Mouse (Mus musculus) layer of hippocampus, postnatal 10 days (tissue): ENCODE measurements around the gene H2-Q6. TPM values are rescaled to one million over a fixed set of nuclear protein-coding genes. Genes with fewer than 3 reads are reported as not detected.
"Not testable (repeated sequence)": the region's sequence is repeated elsewhere in the genome, so short reads cannot be mapped to it uniquely, and the experiment has no call there.

Experiments used
- DNase-seq, 2 experiments: peaks; one replicate each; pipeline ENCODE4 v3.0.0; 2021; ENCODE audit warnings: low spot score in 2 of 2
- long read RNA-seq: library from polyadenylated mRNA; stranded (forward); transcript quantifications from one replicate; pipeline ENCODE4 v2.0.0, GENCODE M21; 2023
- total RNA-seq, 2 experiments: library from RNA; stranded (reverse); gene quantifications; 2 replicates each; pipeline ENCODE4 v1.2.3; 2021

H2-Q6 gene
- total RNA-seq: not detected
- long read RNA-seq: 0 reads

DNA sequence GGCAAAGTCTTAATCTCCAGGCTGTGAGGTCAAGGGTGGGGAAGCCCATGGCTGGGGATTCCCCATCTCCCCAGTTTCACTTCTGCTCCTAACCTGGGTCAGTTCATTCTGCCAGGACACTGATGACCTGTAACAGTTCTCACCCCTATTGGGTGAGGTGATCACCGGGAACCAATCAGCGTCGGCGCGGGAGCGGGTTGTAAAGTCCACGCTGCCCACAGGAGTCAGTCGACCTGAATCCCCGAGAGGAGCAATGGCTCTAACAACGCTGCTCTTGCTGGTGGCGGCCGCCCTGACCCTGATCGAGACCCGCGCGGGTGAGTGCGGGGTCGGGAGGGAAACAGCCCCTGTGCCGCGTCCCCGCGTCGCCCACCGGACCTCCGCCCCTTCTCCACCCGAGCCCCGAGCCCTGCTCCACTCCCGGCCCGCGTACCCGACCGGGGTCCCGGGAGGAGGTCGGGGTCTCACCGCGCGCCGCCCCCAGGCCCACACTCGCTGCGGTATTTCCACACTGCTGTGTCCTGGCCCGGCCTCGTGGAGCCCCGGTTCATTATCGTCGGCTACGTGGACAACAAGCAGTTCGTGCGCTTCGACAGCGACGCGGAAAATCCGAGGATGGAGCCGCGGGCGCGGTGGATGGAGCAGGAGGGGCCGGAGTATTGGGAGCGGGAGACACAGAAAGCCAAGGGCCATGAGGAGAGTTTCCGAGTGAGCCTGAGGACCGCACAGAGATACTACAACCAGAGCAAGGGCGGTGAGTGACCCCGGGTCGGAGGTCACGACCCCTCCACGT, at the start of gene H2-Q6:
Gene H2-Q6, plus strand, starts transcription at position 227 of the 793 bp plus-strand sequence.
- not testable (repeated sequence) for DNase-seq

DNA sequence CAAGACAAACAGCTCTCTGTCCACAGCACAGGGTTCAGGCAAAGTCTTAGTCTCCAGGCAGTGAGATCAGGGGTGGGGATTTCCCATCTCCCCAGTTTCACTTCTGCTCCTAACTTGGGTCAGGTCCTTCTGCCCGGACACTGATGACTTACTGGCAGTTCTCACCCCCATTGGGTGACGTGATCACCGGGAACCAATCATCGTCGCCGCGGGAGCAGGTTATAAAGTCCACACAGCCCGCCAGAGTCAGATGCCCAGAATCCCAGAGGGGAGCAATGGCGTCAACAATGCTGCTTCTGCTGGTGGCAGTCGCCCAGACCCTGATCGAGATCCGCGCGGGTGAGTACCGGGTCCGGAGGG, 45.3 kb upstream of the H2-Q6 start, which contains the start of gene H2-Q4:
Gene H2-Q4, plus strand, starts transcription at position 249 of the 360 bp plus-strand sequence.
- DNase-seq: peak; percentile 76 to 78

DNA sequence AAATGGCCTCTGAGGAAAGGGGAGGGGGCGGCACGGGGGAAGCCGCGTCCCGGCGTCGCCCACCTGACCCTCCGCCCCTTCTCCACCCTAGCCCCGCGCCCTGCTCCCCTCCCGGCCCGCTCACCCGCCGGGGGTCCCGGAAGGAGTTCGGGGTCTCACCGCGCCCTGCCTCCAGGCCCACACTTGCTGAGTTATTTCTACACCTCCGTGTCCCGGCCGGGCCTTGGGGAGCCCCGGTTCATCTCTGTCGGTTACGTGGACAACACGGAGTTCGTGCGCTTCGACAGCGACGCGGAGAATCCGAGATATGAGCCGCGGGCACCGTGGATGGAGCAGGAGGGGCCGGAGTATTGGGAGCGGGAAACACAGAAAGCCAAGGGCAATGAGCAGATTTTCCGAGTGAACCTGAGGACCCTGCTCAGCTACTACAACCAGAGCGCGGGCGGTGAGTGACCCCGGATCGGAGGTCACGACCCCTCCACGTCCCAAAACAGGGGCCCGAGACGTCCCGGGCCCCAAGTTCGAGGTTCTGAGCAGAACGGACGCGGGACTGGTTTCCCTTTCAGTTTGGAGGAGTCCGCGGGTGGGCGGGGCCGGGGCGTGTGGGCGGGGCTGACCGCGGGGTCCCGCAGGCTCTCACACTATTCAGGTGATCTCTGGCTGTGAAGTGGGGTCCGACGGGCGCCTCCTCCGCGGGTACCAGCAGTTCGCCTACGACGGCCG, 44.8 kb upstream of the H2-Q6 start:
- DNase-seq: peak; percentile 14 to 16

DNA sequence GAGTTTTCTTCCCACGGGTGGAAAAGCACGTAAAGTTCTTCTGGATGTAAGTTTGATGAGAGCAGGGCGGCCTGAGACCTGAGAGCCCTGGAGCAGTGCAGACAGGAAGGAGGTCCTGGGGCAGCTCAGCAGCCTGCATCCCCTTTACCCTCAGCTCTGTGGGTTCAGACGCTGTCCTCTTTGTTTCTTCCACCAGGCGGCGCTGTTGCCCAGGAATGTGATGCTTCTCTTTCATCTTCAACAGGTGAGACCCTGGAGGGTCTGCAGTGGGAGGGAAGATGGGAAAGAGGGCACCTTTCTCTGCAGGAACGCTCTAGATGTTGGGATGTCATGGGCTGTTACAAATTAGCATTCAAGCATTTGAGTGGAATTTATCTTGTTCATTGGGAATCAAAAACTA, 34.9 kb upstream of the H2-Q6 start:
- peak; percentile 16 to 20 for DNase-seq

DNA sequence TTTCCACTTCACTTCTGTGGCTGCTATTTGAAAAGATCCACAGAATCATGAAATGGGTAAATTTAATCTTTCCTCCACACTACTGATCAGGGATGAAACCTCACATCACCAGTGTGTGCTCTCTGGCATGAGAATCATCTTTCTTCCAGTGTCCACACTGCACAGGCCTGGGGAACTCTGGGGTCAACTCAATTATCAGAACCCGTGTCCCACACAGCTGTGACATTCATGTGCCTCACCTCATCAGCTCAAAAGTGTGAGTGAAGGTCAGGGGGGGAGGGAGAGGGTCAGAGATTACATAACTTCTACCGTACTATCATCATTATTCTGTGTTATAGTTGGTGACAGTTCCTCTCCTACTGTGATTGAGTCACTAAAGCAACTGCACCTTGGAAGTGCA, 32.0 kb upstream of the H2-Q6 start:
- DNase-seq: not testable (repeated sequence)

DNA sequence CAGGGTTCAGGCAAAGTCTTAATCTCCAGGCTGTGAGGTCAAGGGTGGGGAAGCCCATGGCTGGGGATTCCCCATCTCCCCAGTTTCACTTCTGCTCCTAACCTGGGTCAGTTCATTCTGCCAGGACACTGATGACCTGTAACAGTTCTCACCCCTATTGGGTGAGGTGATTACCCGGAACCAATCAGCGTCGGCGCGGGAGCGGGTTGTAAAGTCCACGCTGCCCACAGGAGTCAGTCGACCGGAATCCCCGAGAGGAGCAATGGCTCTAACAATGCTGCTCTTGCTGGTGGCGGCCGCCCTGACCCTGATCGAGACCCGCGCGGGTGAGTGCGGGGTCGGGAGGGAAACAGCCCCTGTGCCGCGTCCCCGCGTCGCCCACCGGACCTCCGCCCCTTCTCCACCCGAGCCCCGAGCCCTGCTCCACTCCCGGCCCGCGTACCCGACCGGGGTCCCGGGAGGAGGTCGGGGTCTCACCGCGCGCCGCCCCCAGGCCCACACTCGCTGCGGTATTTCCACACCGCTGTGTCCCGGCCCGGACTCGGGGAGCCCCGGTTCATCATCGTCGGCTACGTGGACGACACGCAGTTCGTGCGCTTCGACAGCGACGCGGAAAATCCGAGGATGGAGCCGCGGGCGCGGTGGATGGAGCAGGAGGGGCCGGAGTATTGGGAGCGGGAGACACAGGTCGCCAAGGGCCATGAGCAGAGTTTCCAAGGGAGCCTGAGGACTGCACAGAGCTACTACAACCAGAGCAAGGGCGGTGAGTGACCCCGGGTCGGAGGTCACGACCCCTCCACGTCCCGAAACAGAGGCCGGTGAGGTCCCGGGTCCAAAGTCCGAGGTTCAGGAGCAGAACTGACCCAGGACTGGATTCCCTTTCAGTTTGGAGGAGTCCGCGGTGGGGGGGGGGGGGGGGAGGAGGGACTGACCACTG, 30.5 kb upstream of the H2-Q6 start:
- DNase-seq: not testable (repeated sequence)

DNA sequence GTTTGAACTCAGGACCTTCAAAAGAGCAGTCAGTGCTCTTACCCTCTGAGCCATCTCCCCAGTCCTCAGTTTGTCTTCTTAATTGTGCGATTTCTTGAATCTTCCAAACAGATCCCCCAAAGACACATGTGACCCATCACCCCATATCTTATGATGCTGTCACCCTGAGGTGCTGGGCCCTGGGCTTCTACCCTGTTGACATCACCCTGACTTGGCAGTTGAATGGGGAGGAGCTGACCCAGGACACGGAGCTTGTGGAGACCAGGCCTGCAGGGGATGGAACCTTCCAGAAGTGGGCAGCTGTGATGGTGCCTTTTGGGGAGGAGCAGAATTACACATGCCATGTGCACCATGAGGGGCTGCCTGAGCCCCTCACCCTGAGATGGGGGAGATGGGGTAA, 27.7 kb upstream of the H2-Q6 start:
- DNase-seq: not testable (repeated sequence)

DNA sequence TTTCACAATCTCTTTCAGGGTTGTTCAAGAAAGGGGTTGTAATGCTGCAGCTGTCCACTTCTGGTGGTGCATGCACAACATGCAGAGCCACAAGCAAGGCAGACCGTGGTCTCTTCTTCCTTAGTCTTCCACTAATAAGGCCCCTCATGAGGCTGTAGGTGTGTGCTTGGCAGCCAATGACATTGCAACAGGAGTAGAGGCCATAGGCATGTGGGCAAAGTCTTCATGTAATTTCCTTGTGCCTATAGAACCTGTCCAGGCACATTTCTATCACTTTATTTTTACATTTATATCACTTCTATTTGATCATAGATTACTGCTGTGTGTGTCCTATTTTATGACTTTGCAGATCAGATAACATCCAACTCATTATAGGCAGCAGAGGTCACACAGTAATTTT, 11.6 kb upstream of the H2-Q6 start:
- DNase-seq: not testable (repeated sequence)

DNA sequence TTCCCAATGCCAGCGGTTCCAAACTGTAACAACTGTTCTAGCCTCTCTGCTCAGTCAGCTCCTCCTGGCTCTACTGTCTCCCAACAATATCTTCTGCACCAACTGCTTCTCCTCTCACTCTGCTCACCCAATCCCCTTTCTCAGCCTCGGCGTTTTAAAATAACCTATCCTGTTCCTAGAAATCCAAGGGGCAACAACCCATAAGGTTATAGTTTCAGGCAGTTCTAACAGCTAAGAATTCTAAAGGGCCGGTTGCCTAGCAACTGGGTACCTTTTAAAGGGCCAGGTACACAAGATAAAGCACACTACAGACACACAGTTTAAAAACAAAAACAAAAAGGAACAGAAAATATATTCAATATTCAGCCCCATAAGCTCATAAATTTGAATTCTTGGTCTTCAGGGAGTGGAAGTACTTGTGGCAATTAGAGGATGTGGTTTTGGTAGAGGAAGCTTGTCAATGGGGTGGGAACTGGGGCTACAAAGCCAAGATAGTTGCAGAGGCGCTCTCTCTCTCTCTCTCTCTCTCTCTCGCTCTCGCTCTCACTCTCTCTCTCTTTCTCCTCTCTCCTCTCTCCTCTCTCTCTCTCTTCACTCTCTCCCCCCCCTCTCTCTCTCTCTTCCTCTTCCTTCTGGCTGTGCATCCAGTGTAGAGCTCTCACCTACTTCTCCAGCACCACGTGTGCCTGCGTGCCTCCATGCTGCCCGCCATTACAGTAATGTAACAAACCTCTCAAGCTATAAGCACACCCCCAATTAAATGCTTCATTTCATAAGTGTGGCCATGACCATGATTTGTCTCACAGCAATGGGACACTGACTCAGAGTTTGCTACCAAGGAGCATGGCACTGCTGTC, 9.1 kb upstream of the H2-Q6 start:
- DNase-seq: not testable (repeated sequence)

DNA sequence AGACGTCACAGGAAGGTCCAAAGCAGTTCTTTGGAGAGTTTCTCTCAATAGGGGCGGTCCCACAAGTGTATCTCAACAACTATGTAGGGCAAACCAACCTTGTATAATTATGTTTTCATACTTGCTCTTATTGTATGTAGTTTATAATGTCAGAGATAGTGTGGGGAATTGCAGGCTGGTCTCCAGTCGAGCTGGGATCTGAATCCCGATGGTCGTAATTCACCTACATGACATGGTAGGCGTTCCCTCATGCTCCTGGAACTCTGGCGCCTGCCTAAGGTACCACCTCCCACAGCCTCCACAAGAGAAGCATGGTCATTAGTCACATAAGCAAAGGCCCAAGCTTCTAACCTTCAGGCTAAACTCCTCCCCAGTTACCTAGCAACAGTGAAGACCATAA, 5.9 kb upstream of the H2-Q6 start:
- DNase-seq: no peak

DNA sequence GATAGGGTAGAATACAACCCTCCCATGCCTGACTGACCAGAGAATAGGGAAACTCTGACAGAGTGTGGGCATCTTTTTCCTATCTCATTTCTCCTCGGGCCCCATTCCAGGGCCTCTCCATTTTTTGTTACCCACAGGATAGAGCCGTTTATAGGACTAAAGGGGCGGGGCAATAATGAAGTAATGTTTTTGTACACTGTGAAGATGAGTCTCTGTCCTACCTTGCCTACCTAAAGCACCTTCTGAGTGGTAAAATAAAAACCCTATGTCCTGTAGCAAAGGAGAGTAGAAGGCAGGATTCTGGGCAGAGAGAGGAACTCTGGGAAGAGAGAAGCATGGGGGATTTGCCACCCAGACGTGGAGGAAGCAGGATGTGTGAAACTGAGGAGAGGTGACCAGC, 5.1 kb upstream of the H2-Q6 start:
- DNase-seq: not testable (repeated sequence)

DNA sequence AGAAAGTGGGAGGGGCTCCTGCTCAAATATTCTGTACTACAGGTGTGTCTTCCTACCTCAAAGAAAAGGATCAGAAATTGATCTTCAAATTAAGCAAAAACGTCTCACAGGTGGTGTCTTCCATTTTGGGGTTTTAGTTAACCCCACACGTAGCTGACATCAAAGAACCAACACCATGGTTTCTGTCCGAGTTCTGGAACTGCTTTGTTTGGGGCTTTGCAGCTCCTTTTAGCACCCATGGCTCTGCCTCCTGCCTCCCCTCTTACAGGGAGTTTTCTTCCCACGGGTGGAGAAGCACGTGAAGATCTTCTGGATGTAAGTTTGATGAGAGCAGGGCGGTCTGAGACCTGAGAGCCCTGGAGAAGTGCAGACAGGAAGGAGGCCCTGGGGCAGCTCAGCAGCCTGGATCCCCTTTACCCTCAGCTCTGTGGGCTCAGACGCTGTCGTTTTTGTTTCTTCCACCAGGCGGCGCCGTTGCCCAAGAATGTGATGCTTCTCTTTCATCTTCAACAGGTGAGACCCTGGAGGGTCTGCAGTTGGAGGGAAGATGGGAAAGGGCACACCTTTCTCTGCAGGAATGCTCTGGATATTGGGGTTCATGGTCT, 4.3 kb upstream of the H2-Q6 start:
- DNase-seq: not testable (repeated sequence)

DNA sequence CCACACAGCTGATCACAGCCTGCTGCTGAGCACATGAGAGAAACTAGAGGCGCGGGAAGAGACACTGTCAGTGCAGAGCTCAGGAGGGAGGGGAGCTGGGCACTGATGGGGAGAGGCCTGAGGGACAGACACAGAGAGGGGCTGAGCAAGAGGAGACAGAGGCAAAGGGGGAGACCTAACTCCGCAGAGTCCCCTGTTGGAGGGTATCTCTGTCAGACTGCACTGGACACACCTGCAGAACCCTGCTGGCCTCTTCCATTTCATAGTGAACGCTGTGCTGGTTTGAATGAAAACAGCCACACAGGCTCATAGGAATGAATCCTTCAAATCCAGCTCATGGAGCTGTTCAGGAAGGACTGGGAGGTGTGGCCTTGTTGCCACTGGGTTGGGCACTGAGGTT, 3.3 kb upstream of the H2-Q6 start:
- not testable (repeated sequence) for DNase-seq

DNA sequence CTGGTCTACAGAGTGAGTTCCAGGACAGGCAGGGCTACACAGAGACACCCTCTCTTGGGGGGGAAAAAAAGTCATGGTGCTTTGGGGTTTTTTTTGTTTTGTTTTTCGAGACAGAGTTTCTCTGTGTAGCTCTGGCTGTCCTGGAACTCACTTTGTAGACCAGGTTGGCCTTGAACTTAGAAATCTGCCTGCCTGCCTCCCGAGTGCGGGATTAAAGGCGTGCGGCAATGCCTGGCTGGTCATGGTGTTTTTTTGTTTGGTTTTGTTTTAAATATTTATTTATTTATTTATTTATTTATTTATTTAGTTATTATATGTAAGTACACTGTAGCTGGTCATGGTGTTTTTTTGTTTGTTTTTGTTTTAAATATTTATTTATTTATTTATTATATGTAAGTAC, 2.3 kb upstream of the H2-Q6 start:
- DNase-seq: not testable (repeated sequence)

DNA sequence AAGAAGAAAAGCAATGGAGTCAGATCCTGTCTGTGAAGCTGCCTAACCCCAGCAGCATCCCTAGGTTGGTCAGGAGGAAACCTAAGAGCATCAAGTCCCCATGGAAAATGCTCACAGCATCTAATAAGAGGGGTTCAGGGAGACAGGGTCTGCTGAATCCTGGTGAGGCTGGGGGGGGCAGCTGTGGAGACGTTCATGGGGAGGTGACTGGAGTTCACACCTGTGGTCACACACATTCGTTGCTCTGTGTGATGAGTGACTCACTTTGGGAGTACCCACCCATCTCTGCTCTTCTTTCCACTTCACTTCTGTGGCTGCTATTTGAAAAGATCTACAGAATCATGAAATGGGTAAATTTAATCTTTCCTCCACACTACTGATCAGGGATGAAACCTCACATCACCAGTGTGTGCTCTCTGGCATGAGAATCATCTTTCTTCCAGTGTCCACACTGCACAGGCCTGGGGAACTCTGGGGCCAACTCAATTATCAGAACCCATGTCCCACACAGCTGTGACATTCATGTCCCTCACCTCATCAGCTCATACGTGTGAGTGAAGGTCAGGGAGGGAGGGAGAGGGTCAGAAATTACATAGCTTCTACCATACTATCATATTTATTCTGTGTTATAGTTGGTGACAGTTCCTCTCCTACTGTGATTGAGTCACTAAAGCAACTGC, 1.4 kb upstream of the H2-Q6 start:
- not testable (repeated sequence) for DNase-seq

DNA sequence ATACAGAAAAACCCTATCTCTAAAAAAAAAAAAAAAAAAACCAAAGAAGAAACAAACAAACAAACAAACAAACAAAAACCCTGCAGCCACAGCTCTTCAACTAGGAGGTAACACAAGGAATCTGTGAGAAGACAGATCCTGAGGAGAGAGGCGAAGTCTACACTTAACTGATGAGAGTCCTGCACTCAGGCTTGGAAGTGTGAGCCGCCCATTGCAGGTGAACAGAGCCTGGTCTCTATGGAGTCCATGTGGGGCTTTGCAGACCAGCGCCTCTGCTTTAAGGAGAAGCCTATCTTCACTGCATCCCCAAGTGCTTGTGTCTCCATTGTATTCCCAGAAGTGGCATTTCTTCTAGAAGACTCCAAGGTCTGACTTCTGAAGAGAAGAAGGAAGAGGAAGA, 544 bp upstream of the H2-Q6 start:
- DNase-seq: not testable (repeated sequence)

DNA sequence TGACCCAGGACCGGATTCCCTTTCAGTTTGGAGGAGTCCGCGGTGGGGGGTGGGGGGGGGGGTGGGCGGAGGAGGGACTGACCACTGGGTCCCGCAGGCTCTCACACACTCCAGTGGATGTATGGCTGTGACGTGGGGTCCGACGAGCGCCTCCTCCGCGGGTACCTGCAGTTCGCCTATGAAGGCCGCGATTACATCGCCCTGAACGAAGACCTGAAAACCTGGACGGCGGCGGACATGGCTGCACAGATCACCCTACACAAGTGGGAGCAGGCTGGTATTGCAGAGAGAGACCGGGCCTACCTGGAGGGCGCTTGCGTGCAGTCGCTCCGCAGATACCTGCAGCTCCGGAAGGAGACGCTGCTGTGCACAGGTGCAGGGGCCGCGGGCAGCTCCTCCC, 824 bp downstream of the H2-Q6 start:
- DNase-seq: not testable (repeated sequence)

DNA sequence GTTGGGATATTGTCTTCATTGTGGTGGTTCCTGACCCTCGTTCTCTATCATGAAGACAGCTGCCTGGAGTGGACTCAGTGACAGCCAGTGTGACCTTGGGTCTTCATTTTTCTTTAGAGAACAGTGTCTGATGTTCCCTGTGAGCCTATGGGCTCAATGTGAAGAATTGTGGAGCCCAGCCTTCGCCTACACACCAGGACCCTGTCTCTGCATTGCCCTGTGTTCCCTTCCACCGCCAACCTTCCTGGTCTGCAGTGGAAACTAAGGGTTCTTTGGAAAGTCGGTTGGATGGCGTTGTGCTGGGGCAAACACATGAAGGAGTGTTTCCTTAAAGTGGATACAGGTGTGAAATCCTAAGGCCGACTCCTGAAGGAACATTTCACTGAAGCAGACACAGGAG, 4.2 kb downstream of the H2-Q6 start:
- not testable (repeated sequence) for DNase-seq

DNA sequence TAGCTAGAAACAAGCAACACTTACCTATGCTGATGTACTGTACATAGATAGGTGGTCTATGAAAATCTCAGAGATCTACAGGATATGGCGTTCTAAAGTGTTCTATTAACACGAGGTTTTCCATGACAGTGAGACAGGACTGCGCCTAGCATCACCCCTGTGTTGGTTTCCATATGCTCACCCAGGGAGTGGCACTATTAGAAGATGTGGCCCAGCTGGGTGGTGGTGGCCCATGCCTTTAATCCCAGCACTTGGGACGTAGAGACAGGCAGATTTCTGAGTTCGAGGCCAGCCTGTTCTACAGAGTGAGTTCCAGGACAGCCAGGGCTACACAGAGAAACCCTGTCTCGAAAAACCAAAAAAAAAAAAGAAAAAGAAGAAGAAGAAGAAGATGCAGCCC, 6.0 kb downstream of the H2-Q6 start:
- not testable (repeated sequence) for DNase-seq
